In the genomic region with DNA sequence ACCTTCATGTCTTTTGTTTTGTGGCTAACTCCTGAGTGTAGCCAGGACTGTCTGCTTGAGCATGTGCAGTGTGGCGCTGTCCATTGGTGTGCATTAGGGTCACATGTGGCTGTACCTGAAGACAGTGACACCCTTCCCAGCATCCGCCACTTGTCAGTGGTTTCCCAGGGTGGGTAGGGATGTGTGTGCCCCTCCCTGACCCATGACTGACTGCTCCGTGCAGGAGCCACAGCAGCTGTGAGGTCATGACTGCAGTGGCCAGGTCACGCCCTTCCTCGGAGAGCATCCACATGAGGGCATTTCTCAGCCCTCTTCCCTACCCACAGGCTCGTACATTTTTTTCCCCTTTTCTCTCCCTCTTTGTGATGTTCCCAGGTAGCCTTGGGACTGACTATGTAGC, we compare ENCODE assay signal across 26 mouse cellular contexts. TPM values are rescaled to one million over a fixed set of nuclear protein-coding genes. Genes with fewer than 3 reads are reported as not detected.
DNase-seq lines count a peak whose midpoint lies in the region; ATAC-seq and TF ChIP-seq lines count a peak whose summit lies in the region.
"Had no signal": no experiment of that assay in that cellular context is flagged by ENCODE, and none has a peak within 500 bp of the region (broad histone marks: within the 10 kb centered on the region; RNA-seq: fewer than 3 reads in every experiment).

No protein-coding gene starts in this region.

- H3K79me3 ChIP-seq in C2C12 (ENCODE audit: low read depth), result no peaks in the 10 kb centered on the region

- no peak overlapping the region for H3K9ac ChIP-seq in hindbrain, embryonic 14.5 days
- H3K9ac ChIP-seq in hindbrain, postnatal 0 days (replicated peaks; ENCODE audit: low read length), result no peak overlapping the region
- no peak overlapping the region for H3K9ac ChIP-seq in lung, embryonic 14.5 days
- H3K9ac ChIP-seq: embryonic facial prominence, embryonic 15.5 days; forebrain, postnatal 0 days; heart, embryonic 13.5 days; hindbrain, embryonic 15.5 days had no signal

- 66% methylated on average over 6 of the region's 6 CpGs for WGBS in hindbrain, embryonic 14.5 days
- 63% methylated on average over 6 of the region's 6 CpGs for WGBS in hindbrain, postnatal 0 days
- 41% methylated on average over 6 of the region's 6 CpGs for WGBS in lung, embryonic 14.5 days

- H3K36me3 ChIP-seq in hindbrain, embryonic 14.5 days (replicated peaks; ENCODE audit: control insufficient read depth, insufficient read depth), result no peaks in the 10 kb centered on the region
- H3K36me3 ChIP-seq in hindbrain, postnatal 0 days (ENCODE audit: insufficient read depth, low read length), result no peaks in the 10 kb centered on the region
- no peaks in the 10 kb centered on the region for H3K36me3 ChIP-seq in lung, embryonic 14.5 days (ENCODE audit: insufficient read depth)
- H3K36me3 ChIP-seq in C2C12 (ENCODE audit: control insufficient read depth, insufficient read depth) (no peaks in the 10 kb centered on the region), myocyte (ENCODE audit: control insufficient read depth, insufficient read depth) (no peaks in the 10 kb centered on the region)
- H3K36me3 ChIP-seq: embryonic facial prominence, embryonic 15.5 days; heart, embryonic 10.5 days; heart, embryonic 13.5 days; hindbrain, embryonic 15.5 days had no signal

- no peaks in the 10 kb centered on the region for H3K79me2 ChIP-seq in C2C12 (ENCODE audit: control insufficient read depth, insufficient read depth)
- H3K79me2 ChIP-seq in myocyte (ENCODE audit: control insufficient read depth, insufficient read depth), result no peaks in the 10 kb centered on the region

- TF ChIP-seq POLR2A in myocyte (IDR thresholded peaks at IDR 0.05; ENCODE audit: insufficient read length, low read depth), result no peak

- no peak overlapping the region for H3K27ac ChIP-seq in hindbrain, embryonic 14.5 days
- H3K27ac ChIP-seq in hindbrain, postnatal 0 days, result no peak overlapping the region
- H3K27ac ChIP-seq in lung, embryonic 14.5 days (ENCODE audit: low read depth), result no peak overlapping the region
- H3K27ac ChIP-seq: embryonic facial prominence, embryonic 15.5 days; gastrocnemius, adult 2 months; heart, embryonic 10.5 days; heart, embryonic 13.5 days; hindbrain, embryonic 15.5 days had no signal

- no peak for TF ChIP-seq CTCF in hindbrain, postnatal 0 days (IDR thresholded peaks at IDR 0.05; ENCODE audit: low read depth)
- TF ChIP-seq CTCF in lung, embryonic 14.5 days (IDR thresholded peaks at IDR 0.05; ENCODE audit: low read depth), result no peak
- no peak for TF ChIP-seq CTCF in C2C12 (IDR thresholded peaks at IDR 0.05; ENCODE audit: control insufficient read depth, insufficient read depth, insufficient read length)

- no peaks in the 10 kb centered on the region for H3K27me3 ChIP-seq in hindbrain, embryonic 14.5 days (ENCODE audit: control insufficient read depth, insufficient read depth, low read length)
- no peaks in the 10 kb centered on the region for H3K27me3 ChIP-seq in hindbrain, postnatal 0 days (ENCODE audit: insufficient read depth, low read length)
- H3K27me3 ChIP-seq in lung, embryonic 14.5 days (ENCODE audit: insufficient read depth, low read length), result no peaks in the 10 kb centered on the region
- H3K27me3 ChIP-seq in C2C12 (ENCODE audit: control insufficient read depth, insufficient read depth, insufficient read length) (no peaks in the 10 kb centered on the region), myocyte (ENCODE audit: control insufficient read depth, insufficient read depth, insufficient read length) (no peaks in the 10 kb centered on the region)
- H3K27me3 ChIP-seq: embryonic facial prominence, embryonic 15.5 days; heart, embryonic 13.5 days; hindbrain, embryonic 15.5 days had no signal

- H3K4me3 ChIP-seq in hindbrain, embryonic 14.5 days (replicated peaks; ENCODE audit: low read length), result no peak overlapping the region
- no peak overlapping the region for H3K4me3 ChIP-seq in hindbrain, postnatal 0 days (ENCODE audit: low read length)
- H3K4me3 ChIP-seq in lung, embryonic 14.5 days (ENCODE audit: low read depth, low read length), result no peak overlapping the region
- H3K4me3 ChIP-seq in C2C12 (ENCODE audit: insufficient read depth, poor library complexity, severe bottlenecking) (no peak overlapping the region), myocyte (no peak overlapping the region)
- H3K4me3 ChIP-seq: embryonic facial prominence, embryonic 15.5 days; gastrocnemius, adult 2 months; heart, embryonic 10.5 days; heart, embryonic 13.5 days; hindbrain, embryonic 15.5 days had no signal

- no peak for DNase-seq in hindbrain, embryonic 14.5 days (ENCODE audit: low spot score)
- no peak for DNase-seq in hindbrain, postnatal 0 days (ENCODE audit: low spot score)
- DNase-seq in lung, embryonic 14.5 days, result no peak
- no peak for DNase-seq in lung, adult 18-20 months
- DNase-seq in thymus, postnatal 4 days, result no peak
- DNase-seq: adrenal gland, adult 8-10 months; adrenal gland, postnatal 25 days; cerebellum, adult 11-12 months; cerebellum, adult 8-10 months; cerebellum, postnatal 10 days; cerebellum, postnatal 36 days; embryo, embryonic 11 days; forebrain, postnatal 0 days; gastrocnemius, adult 2 months; gastrocnemius, postnatal 14 days; heart, adult 18-20 months; heart, postnatal 14 days; heart, postnatal 4 days had no signal

- H3K9me3 ChIP-seq in hindbrain, embryonic 14.5 days (ENCODE audit: control insufficient read depth, low read length), result no peaks in the 10 kb centered on the region
- no peaks in the 10 kb centered on the region for H3K9me3 ChIP-seq in hindbrain, postnatal 0 days (ENCODE audit: low read length)
- no peaks in the 10 kb centered on the region for H3K9me3 ChIP-seq in lung, embryonic 14.5 days (ENCODE audit: low read depth, low read length)
- H3K9me3 ChIP-seq: embryonic facial prominence, embryonic 15.5 days; heart, embryonic 10.5 days; heart, embryonic 13.5 days; hindbrain, embryonic 15.5 days had no signal

- ATAC-seq in hindbrain, embryonic 14.5 days (ENCODE audit: low FRiP score), result 0 out of 2 replicates have a peak, but pooled peaks have one; percentile 27
- no peak for ATAC-seq in hindbrain, postnatal 0 days
- 0 out of 2 replicates have a peak, but pooled peaks have one; percentile 47 for ATAC-seq in lung, embryonic 14.5 days (ENCODE audit: insufficient read depth)
- ATAC-seq: activated CD4-positive, CD25-positive, alpha-beta regulatory T cell, adult 4 months; forebrain, embryonic 14.5 days; forebrain, postnatal 0 days had no signal

- H3ac ChIP-seq in C2C12 (ENCODE audit: control insufficient read depth, insufficient read length, low read depth) (no peak overlapping the region), myocyte (ENCODE audit: control insufficient read depth, insufficient read length) (no peak overlapping the region)

- H3K4me2 ChIP-seq in hindbrain, embryonic 14.5 days (replicated peaks), result no peak overlapping the region
- H3K4me2 ChIP-seq in hindbrain, postnatal 0 days (ENCODE audit: low read depth, low read length), result no peak overlapping the region
- H3K4me2 ChIP-seq in lung, embryonic 14.5 days, result no peak overlapping the region
- no peak overlapping the region for H3K4me2 ChIP-seq in myocyte (ENCODE audit: low read depth)
- H3K4me2 ChIP-seq: embryonic facial prominence, embryonic 15.5 days; heart, embryonic 13.5 days; hindbrain, embryonic 15.5 days had no signal

- no peaks in the 10 kb centered on the region for H3K4me1 ChIP-seq in hindbrain, embryonic 14.5 days (replicated peaks; ENCODE audit: control insufficient read depth, insufficient read depth, low read length)
- H3K4me1 ChIP-seq in hindbrain, postnatal 0 days (ENCODE audit: insufficient read depth, low read length), result no peaks in the 10 kb centered on the region
- peaks cover 2% of the 10 kb centered on the region; the same call in 1 of the 2 replicates for H3K4me1 ChIP-seq in lung, embryonic 14.5 days (ENCODE audit: insufficient read depth)
- H3K4me1 ChIP-seq: embryonic facial prominence, embryonic 15.5 days; heart, embryonic 10.5 days; hindbrain, embryonic 15.5 days had no signal

TF ChIP-seq in C2C12, 6 proteins besides CTCF, POLR2A, EP300 and RAD21:
- TF ChIP-seq FOSL1 (IDR thresholded peaks at IDR 0.05; ENCODE audit: insufficient read depth, low read length, poor library complexity, severe bottlenecking) (no peak), CEBPB (IDR thresholded peaks at IDR 0.05; ENCODE audit: low read depth) (no peak), MAX (IDR thresholded peaks at IDR 0.05) (no peak), MYOG (IDR thresholded peaks at IDR 0.05; ENCODE audit: control insufficient read depth, extremely low read depth, insufficient read length) (no peak), MYOD1 (IDR thresholded peaks at IDR 0.05; ENCODE audit: control insufficient read depth, insufficient read length, low read depth) (peak; percentile 45), USF1 (IDR thresholded peaks at IDR 0.05; ENCODE audit: low read depth) (no peak)

TF ChIP-seq in myocyte, 11 proteins besides CTCF, POLR2A, EP300 and RAD21:
- TF ChIP-seq E2F4 (IDR thresholded peaks at IDR 0.05; ENCODE audit: insufficient read depth), result no peak
- peak; percentile 17 for TF ChIP-seq TCF3 (IDR thresholded peaks at IDR 0.05; ENCODE audit: insufficient read length, low read depth)
- TF ChIP-seq MYOD1 (IDR thresholded peaks at IDR 0.05; ENCODE audit: control insufficient read depth in 1 of 3, insufficient read length in 2 of 3, low read depth in 2 of 3), result peak in 2 of 3 experiments; percentile 59 to 82
- peak; percentile 4 for TF ChIP-seq REST (IDR thresholded peaks at IDR 0.05; ENCODE audit: insufficient read depth, insufficient read length)
- peak in 2 of 3 experiments; percentile 88 to 94 for TF ChIP-seq MYOG (IDR thresholded peaks at IDR 0.05; ENCODE audit: control insufficient read depth in 1 of 3, insufficient read depth in 1 of 3, insufficient read length in 2 of 3, low read depth in 2 of 3)

RNA-seq across cellular contexts. Expression of a gene that starts 36.6 kb away (rescaled TPM):
- 8.3 and 8.5 TPM in 2 replicates for polyA plus RNA-seq in hindbrain, embryonic 14.5 days (2014; fragmentation: Nextera tagmentation; extraction: Ambion mirVana)
- total RNA-seq in hindbrain, postnatal 0 days (2014; rRNA removed), result 12.8 and 12.9 TPM in 2 replicates
- 3.9 and 4.5 TPM in 2 replicates for polyA plus RNA-seq in hindbrain, postnatal 0 days (2015; fragmentation: Nextera tagmentation; extraction: Ambion mirVana)
- 0.65 and 0.95 TPM in 2 replicates for polyA plus RNA-seq in lung, embryonic 14.5 days (2014; fragmentation: Nextera tagmentation; extraction: Ambion mirVana)
- polyA plus RNA-seq in C2C12 (2012; fragmentation: generic; extraction: Trizol) (0.12 TPM), myocyte (2012; fragmentation: generic; extraction: Trizol) (0.31 TPM)

RNA-seq across cellular contexts. Expression of a gene that starts 43.2 kb away (rescaled TPM):
- polyA plus RNA-seq in hindbrain, embryonic 14.5 days (2014; fragmentation: Nextera tagmentation; extraction: Ambion mirVana), result 2.0 and 2.2 TPM in 2 replicates
- total RNA-seq in hindbrain, postnatal 0 days (2014; rRNA removed), result 2.6 and 4.0 TPM in 2 replicates
- polyA plus RNA-seq in hindbrain, postnatal 0 days (2015; fragmentation: Nextera tagmentation; extraction: Ambion mirVana), result 2.2 and 2.3 TPM in 2 replicates
- polyA plus RNA-seq in lung, embryonic 14.5 days (2014; fragmentation: Nextera tagmentation; extraction: Ambion mirVana), result 1.6 and 2.4 TPM in 2 replicates
- polyA plus RNA-seq in C2C12 (2012; fragmentation: generic; extraction: Trizol) (0.15 TPM), myocyte (2012; fragmentation: generic; extraction: Trizol) (0.11 TPM)
